Comparison of ENCODE assay signal across 10 mouse cellular contexts in the genomic region with DNA sequence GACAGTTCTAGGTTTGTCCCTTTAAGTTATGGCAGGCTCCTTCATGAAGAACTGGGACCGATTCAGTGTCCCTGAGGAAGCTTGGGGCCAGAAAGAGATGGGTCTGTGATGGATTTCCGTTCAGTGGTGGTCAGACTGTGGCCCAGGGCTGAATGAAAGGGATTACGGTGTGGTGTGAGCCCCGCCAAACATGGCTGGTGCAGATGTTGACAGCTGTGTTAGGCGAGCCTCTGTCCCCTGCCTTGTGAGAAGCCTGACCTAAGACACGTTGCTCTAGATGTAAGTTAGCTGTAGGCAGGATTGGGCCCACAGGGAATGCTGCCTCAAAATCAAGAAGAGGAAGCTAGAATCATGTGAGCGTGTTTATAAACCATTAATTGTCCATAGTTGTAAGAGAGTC. TPM values are rescaled to one million over a fixed set of nuclear protein-coding genes. Genes with fewer than 3 reads are reported as not detected.
DNase-seq lines count a peak whose midpoint lies in the region; ATAC-seq and TF ChIP-seq lines count a peak whose summit lies in the region.
"Had no signal": no experiment of that assay in that cellular context is flagged by ENCODE, and none has a peak within 500 bp of the region (broad histone marks: within the 10 kb centered on the region; RNA-seq: fewer than 3 reads in every experiment).

No protein-coding gene starts in this region.

- no peaks in the 10 kb centered on the region for H3K27me3 ChIP-seq in kidney, adult 2 months (replicated peaks; ENCODE audit: control insufficient read depth, insufficient read depth, low read length)
- H3K27me3 ChIP-seq in thymus, adult 2 months (ENCODE audit: control insufficient read depth, insufficient read depth, low read length), result no peaks in the 10 kb centered on the region
- peaks cover 68% of the 10 kb centered on the region for H3K27me3 ChIP-seq in liver, embryonic 12.5 days (replicated peaks)

- peak overlapping the region; percentile 80; the same call in 1 of the 2 replicates for H3K4me3 ChIP-seq in kidney, adult 2 months (ENCODE audit: insufficient read depth, low read depth, low read length)
- H3K4me3 ChIP-seq in thymus, adult 2 months (ENCODE audit: control insufficient read depth, insufficient read depth, low read length), result 0 out of 2 replicates have a peak overlapping the region, but pooled peaks have one; percentile 12
- peak overlapping the region; percentile 49; the same call in 1 of the 2 replicates for H3K4me3 ChIP-seq in liver, embryonic 12.5 days

- H3K4me2 ChIP-seq in liver, embryonic 12.5 days, result peak overlapping the region; percentile 68

- TF ChIP-seq POLR2A in kidney, adult 2 months (IDR thresholded peaks at IDR 0.05; ENCODE audit: low read depth, low read length), result no peak
- TF ChIP-seq POLR2A in thymus, adult 2 months (IDR thresholded peaks at IDR 0.05; ENCODE audit: control insufficient read depth, extremely low read depth, insufficient read depth, low read length, poor library complexity), result no peak

- H3K36me3 ChIP-seq in kidney, adult 2 months (ENCODE audit: control insufficient read depth, insufficient read depth, low read length), result no peaks in the 10 kb centered on the region
- no peaks in the 10 kb centered on the region for H3K36me3 ChIP-seq in thymus, adult 2 months (ENCODE audit: control insufficient read depth, insufficient read depth, low read length)
- H3K36me3 ChIP-seq in liver, embryonic 12.5 days, result no peaks in the 10 kb centered on the region
- H3K36me3 ChIP-seq: G1E had no signal

- 75% methylated on average over 7 of the region's 7 CpGs for WGBS in kidney, adult 2 months
- WGBS in thymus, adult 2 months, result 92% methylated on average over 7 of the region's 7 CpGs
- 44% methylated on average over 7 of the region's 7 CpGs for WGBS in liver, embryonic 12.5 days (ENCODE audit: insufficient replicate concordance)

- no peak for DNase-seq in kidney, adult 2 months
- DNase-seq in kidney, postnatal 4 days, result no peak
- DNase-seq in thymus, adult 2 months, result no peak
- no peak for DNase-seq in thymus, postnatal 36 days
- no peak for DNase-seq in spleen, postnatal 36 days (ENCODE audit: low spot score in 2 of 2)
- DNase-seq: adrenal gland, postnatal 25 days had no signal

- H3K4me1 ChIP-seq in kidney, adult 2 months (ENCODE audit: control insufficient read depth, insufficient read depth, low read length), result 0 out of 2 replicates have a peak, but pooled peaks cover 5% of the 10 kb centered on the region
- peaks cover 14% of the 10 kb centered on the region for H3K4me1 ChIP-seq in thymus, adult 2 months (replicated peaks; ENCODE audit: control insufficient read depth, insufficient read depth, low read length)
- peaks cover 9% of the 10 kb centered on the region for H3K4me1 ChIP-seq in liver, embryonic 12.5 days

- H3K9me3 ChIP-seq in liver, embryonic 12.5 days (replicated peaks), result no peaks in the 10 kb centered on the region
- H3K9me3 ChIP-seq: midbrain, embryonic 10.5 days had no signal

- ATAC-seq in liver, embryonic 12.5 days, result no peak
- no peak for ATAC-seq in frontal cortex, adult (ENCODE audit: low TSS enrichment)

- no peak overlapping the region for H3K27ac ChIP-seq in kidney, adult 2 months (ENCODE audit: insufficient read depth, low read depth, low read length)
- H3K27ac ChIP-seq in thymus, adult 2 months (ENCODE audit: control insufficient read depth, insufficient read depth, low read length), result peak overlapping the region; percentile 10; the same call in 1 of the 2 replicates
- no peak overlapping the region for H3K27ac ChIP-seq in liver, embryonic 12.5 days

- no peak overlapping the region for H3K9ac ChIP-seq in liver, embryonic 12.5 days

- TF ChIP-seq CTCF in kidney, adult 2 months (conservative IDR thresholded peaks at IDR 0.05; ENCODE audit: insufficient read depth, insufficient read length, low read depth, low read length), result no peak
- TF ChIP-seq CTCF in thymus, adult 2 months (IDR thresholded peaks at IDR 0.05; ENCODE audit: borderline replicate concordance, control insufficient read depth, extremely low read depth, insufficient read depth, low read length, poor library complexity), result no peak

RNA-seq across cellular contexts. Expression of a gene that starts 1.0 kb away (rescaled TPM):
- polyA plus RNA-seq in kidney, adult 2 months (2012; rRNA removed), result 12.3 and 16.7 TPM in 2 replicates
- polyA plus RNA-seq in thymus, adult 2 months (2012; rRNA removed), result 105 and 109 TPM in 2 replicates
- 10.6 TPM in 2 replicates for polyA plus RNA-seq in liver, embryonic 12.5 days (2016; fragmentation: Nextera tagmentation; extraction: Ambion mirVana)

Comparison
In these comparisons a context has a peak if more than half of its experiments do, and no peak if none do; other contexts are left out.
1. H3K4me3 ChIP-seq: peak in every context shown above with its lines; median percentile 80 in kidney, adult 2 months; 49 in liver, embryonic 12.5 days; 12 in thymus, adult 2 months.